Mouse (Mus musculus) forebrain, embryonic 13.5 days (tissue): ENCODE data around the gene Cxcl12. TPM values are rescaled to one million over a fixed set of nuclear protein-coding genes. Genes with fewer than 3 reads are reported as not detected.
A peak's percentile ranks its signal among the peaks of the same experiment; 100 is the strongest.

Experiments used
- ATAC-seq: fragments of 200-750 bp; cut with Nextera tagmentation; 2 replicates; pipeline ENCODE4 v1.8.0; 2017
- H3K27ac ChIP-seq: fragments of 300-500 bp; sonication (generic); 2 replicates; pipeline ENCODE4 v1.5.1; 2015; ENCODE audit warnings: inconsistent platforms, mild to moderate bottlenecking, moderate library complexity
- H3K27me3 ChIP-seq: fragments of 300-500 bp; sonication (generic); 2 replicates; pipeline ENCODE4 v1.6.1; 2015; ENCODE audit warnings: mild to moderate bottlenecking, inconsistent platforms
- H3K36me3 ChIP-seq: fragments of 300-500 bp; sonication (generic); 2 replicates; pipeline ENCODE4 v1.6.1; 2015; ENCODE audit warnings: mild to moderate bottlenecking, inconsistent platforms; ENCODE audit not compliant: poor library complexity, severe bottlenecking
- H3K4me1 ChIP-seq: fragments of 300-500 bp; sonication (generic); 2 replicates; pipeline ENCODE4 v1.6.1; 2015; ENCODE audit warnings: inconsistent platforms
- H3K4me2 ChIP-seq: fragments of 300-500 bp; sonication (generic); 2 replicates; pipeline ENCODE4 v1.6.1; 2015; ENCODE audit warnings: inconsistent platforms, mild to moderate bottlenecking, moderate library complexity
- H3K4me3 ChIP-seq: fragments of 300-500 bp; sonication (generic); 2 replicates; pipeline ENCODE4 v1.5.1; 2015; ENCODE audit warnings: mild to moderate bottlenecking, inconsistent platforms
- H3K9ac ChIP-seq: fragments of 300-500 bp; sonication (generic); 2 replicates; pipeline ENCODE4 v1.6.1; 2015; ENCODE audit warnings: mild to moderate bottlenecking, inconsistent platforms
- H3K9me3 ChIP-seq: fragments of 300-500 bp; sonication (generic); replicated peaks from 2 replicates; pipeline ENCODE4 v1.6.1; 2016; ENCODE audit warnings: inconsistent platforms
- WGBS: fragments of 180-500 bp; shearing (Covaris S2); methylation state at CpG from one replicate; pipeline ENCODE4 v1.1.7; 2015; 5-methylcytosine and 5-hydroxymethylcytosine counted together
- polyA plus RNA-seq: library from polyadenylated mRNA; unstranded; fragments of >200 nt; fragmentation: Nextera tagmentation; extraction: Ambion mirVana; gene quantifications from 2 replicates; pipeline ENCODE4 v1.2.1, GENCODE M21; 2015

Gene Cxcl12
- 38.0 and 59.0 TPM in 2 replicates for polyA plus RNA-seq

GRCm38 (mm10) chr6:117168321-117169011, at the start of gene Cxcl12:
Cxcl12 (plus strand) TSS chr6:117168535.
- peak within 1 kb of the TSS; percentile 62 for H3K4me3 ChIP-seq
- peak within 1 kb of the TSS; percentile 92 for H3K4me2 ChIP-seq
- under 1% methylated on average over 48 of the region's 64 CpGs for WGBS
- H3K9ac ChIP-seq = peak within 1 kb of the TSS; percentile 62
- H3K4me1 ChIP-seq = peaks cover 28% of the 10 kb centered on the region
- peaks cover 69% of the 10 kb centered on the region for H3K27me3 ChIP-seq
- ATAC-seq = peak; percentile 60
- no peaks in the 10 kb centered on the region for H3K36me3 ChIP-seq
- no peaks in the 10 kb centered on the region for H3K9me3 ChIP-seq
- H3K27ac ChIP-seq = no peak within 1 kb of the TSS

- no peaks in the 10 kb centered on the region for H3K27me3 ChIP-seq
- H3K36me3 ChIP-seq = no peaks in the 10 kb centered on the region
- H3K4me1 ChIP-seq = no peaks in the 10 kb centered on the region
- WGBS = 87% methylated on average over 3 of the region's 3 CpGs
- no peaks in the 10 kb centered on the region for H3K9me3 ChIP-seq
- H3K9ac ChIP-seq = no peak overlapping the region
- no peak for ATAC-seq
- H3K4me3 ChIP-seq = no peak overlapping the region
- H3K27ac ChIP-seq = no peak overlapping the region
- no peak overlapping the region for H3K4me2 ChIP-seq
Measured at GRCm38 (mm10) chr6:117122074-117122473, 46.3 kb upstream of the Cxcl12 start.

GRCm38 (mm10) chr6:117126356-117126755, 42.0 kb upstream of the Cxcl12 start:
- no peaks in the 10 kb centered on the region for H3K9me3 ChIP-seq
- WGBS = 86% methylated on average over 1 of the region's 1 CpGs
- no peak for ATAC-seq
- no peak overlapping the region for H3K4me3 ChIP-seq
- no peak overlapping the region for H3K9ac ChIP-seq
- H3K27ac ChIP-seq = no peak overlapping the region
- no peaks in the 10 kb centered on the region for H3K27me3 ChIP-seq
- H3K36me3 ChIP-seq = no peaks in the 10 kb centered on the region
- H3K4me2 ChIP-seq = no peak overlapping the region
- peaks cover 10% of the 10 kb centered on the region; the same call in 1 of the 2 replicates for H3K4me1 ChIP-seq

- H3K27ac ChIP-seq = no peak overlapping the region
- no peaks in the 10 kb centered on the region for H3K36me3 ChIP-seq
- H3K4me3 ChIP-seq = no peak overlapping the region
- H3K4me1 ChIP-seq = peaks cover 11% of the 10 kb centered on the region; the same call in 1 of the 2 replicates
- H3K9ac ChIP-seq = no peak overlapping the region
- ATAC-seq = no peak
- no peak overlapping the region for H3K4me2 ChIP-seq
- 87% methylated on average over 4 of the region's 4 CpGs for WGBS
- no peaks in the 10 kb centered on the region for H3K9me3 ChIP-seq
- no peaks in the 10 kb centered on the region for H3K27me3 ChIP-seq
Measured at GRCm38 (mm10) chr6:117129443-117129842, 38.9 kb upstream of the Cxcl12 start.

- Histone ChIP-seq H3K36me3 (no peaks in the 10 kb centered on the region), H3K4me2 (peak overlapping the region; percentile 22), H3K9ac (0 out of 2 replicates have a peak overlapping the region, but pooled peaks have one; percentile 8), H3K9me3 (no peaks in the 10 kb centered on the region), H3K4me1 (peaks cover 11% of the 10 kb centered on the region; the same call in 1 of the 2 replicates), H3K4me3 (no peak overlapping the region), H3K27ac (no peak overlapping the region), H3K27me3 (no peaks in the 10 kb centered on the region)
- WGBS = 33% methylated on average over 15 of the region's 15 CpGs
- ATAC-seq = peak; percentile 41; the same call in 1 of the 2 replicates
Measured at GRCm38 (mm10) chr6:117130680-117131111, 37.6 kb upstream of the Cxcl12 start.

GRCm38 (mm10) chr6:117134526-117134925, 33.8 kb upstream of the Cxcl12 start:
- H3K9ac ChIP-seq = no peak overlapping the region
- WGBS = 74% methylated on average over 4 of the region's 4 CpGs
- H3K4me1 ChIP-seq = peaks cover 11% of the 10 kb centered on the region; the same call in 1 of the 2 replicates
- H3K4me3 ChIP-seq = no peak overlapping the region
- no peaks in the 10 kb centered on the region for H3K36me3 ChIP-seq
- no peak overlapping the region for H3K4me2 ChIP-seq
- H3K27me3 ChIP-seq = no peaks in the 10 kb centered on the region
- no peak overlapping the region for H3K27ac ChIP-seq
- no peak for ATAC-seq
- no peaks in the 10 kb centered on the region for H3K9me3 ChIP-seq

GRCm38 (mm10) chr6:117137735-117138134, 30.6 kb upstream of the Cxcl12 start:
- Histone ChIP-seq H3K4me2 (no peak overlapping the region), H3K9me3 (no peaks in the 10 kb centered on the region; the same call in 1 of the 2 replicates), H3K4me3 (no peak overlapping the region), H3K27me3 (no peaks in the 10 kb centered on the region), H3K27ac (no peak overlapping the region), H3K36me3 (no peaks in the 10 kb centered on the region), H3K9ac (no peak overlapping the region), H3K4me1 (no peaks in the 10 kb centered on the region)
- ATAC-seq = no peak
- 94% methylated on average over 2 of the region's 2 CpGs for WGBS

GRCm38 (mm10) chr6:117140907-117141306, 27.4 kb upstream of the Cxcl12 start:
- H3K4me1 ChIP-seq = no peaks in the 10 kb centered on the region
- H3K4me2 ChIP-seq = no peak overlapping the region
- no peak overlapping the region for H3K4me3 ChIP-seq
- H3K9ac ChIP-seq = no peak overlapping the region
- 92% methylated on average over 4 of the region's 4 CpGs for whole genome bisulfite sequencing
- no peaks in the 10 kb centered on the region for H3K27me3 ChIP-seq
- H3K36me3 ChIP-seq = no peaks in the 10 kb centered on the region
- H3K9me3 ChIP-seq = no peaks in the 10 kb centered on the region; the same call in 1 of the 2 replicates
- no peak for ATAC-seq
- no peak overlapping the region for H3K27ac ChIP-seq

- H3K9me3 ChIP-seq = no peaks in the 10 kb centered on the region
- H3K36me3 ChIP-seq = no peaks in the 10 kb centered on the region
- WGBS = 90% methylated on average over 10 of the region's 10 CpGs
- no peak overlapping the region for H3K4me3 ChIP-seq
- no peak overlapping the region for H3K4me2 ChIP-seq
- no peak overlapping the region for H3K9ac ChIP-seq
- no peaks in the 10 kb centered on the region for H3K27me3 ChIP-seq
- H3K27ac ChIP-seq = no peak overlapping the region
- 0 out of 2 replicates have a peak, but pooled peaks cover 5% of the 10 kb centered on the region for H3K4me1 ChIP-seq
- no peak for ATAC-seq
Measured at GRCm38 (mm10) chr6:117146951-117147350, 21.4 kb upstream of the Cxcl12 start.

GRCm38 (mm10) chr6:117151484-117152149, 16.7 kb upstream of the Cxcl12 start:
- Histone ChIP-seq H3K27me3 (no peaks in the 10 kb centered on the region), H3K4me3 (no peak overlapping the region), H3K4me2 (no peak overlapping the region), H3K36me3 (no peaks in the 10 kb centered on the region), H3K4me1 (0 out of 2 replicates have a peak, but pooled peaks cover 10% of the 10 kb centered on the region), H3K27ac (no peak overlapping the region), H3K9me3 (no peaks in the 10 kb centered on the region), H3K9ac (no peak overlapping the region)
- no peak for ATAC-seq
- 19% methylated on average over 18 of the region's 18 CpGs for WGBS

- 74% methylated on average over 5 of the region's 5 CpGs for WGBS
- no peak overlapping the region for H3K4me2 ChIP-seq
- 0 out of 2 replicates have a peak, but pooled peaks cover 10% of the 10 kb centered on the region for H3K4me1 ChIP-seq
- no peak overlapping the region for H3K27ac ChIP-seq
- H3K4me3 ChIP-seq = no peak overlapping the region
- no peaks in the 10 kb centered on the region for H3K36me3 ChIP-seq
- no peak overlapping the region for H3K9ac ChIP-seq
- H3K9me3 ChIP-seq = no peaks in the 10 kb centered on the region
- H3K27me3 ChIP-seq = no peaks in the 10 kb centered on the region
- ATAC-seq = no peak
Measured at GRCm38 (mm10) chr6:117153046-117153445, 15.3 kb upstream of the Cxcl12 start.

GRCm38 (mm10) chr6:117156846-117157245, 11.5 kb upstream of the Cxcl12 start:
- no peaks in the 10 kb centered on the region for H3K9me3 ChIP-seq
- ATAC-seq = no peak
- 66% methylated on average over 4 of the region's 4 CpGs for WGBS

More at GRCm38 (mm10) chr6:117156846-117157245, 11.5 kb upstream of the Cxcl12 start:
- Histone ChIP-seq H3K4me2 (no peak overlapping the region), H3K27ac (no peak overlapping the region), H3K27me3 (no peaks in the 10 kb centered on the region), H3K4me3 (no peak overlapping the region), H3K4me1 (0 out of 2 replicates have a peak, but pooled peaks cover 5% of the 10 kb centered on the region), H3K36me3 (no peaks in the 10 kb centered on the region), H3K9ac (no peak overlapping the region)
